Mouse (Mus musculus) right cerebral cortex, postnatal 4 days (tissue): ENCODE results near the gene Zfp663.

Experiments used
- DNase-seq: peaks from one replicate; pipeline ENCODE4 v3.0.0-alpha.2; 2022

Zfp663 gene

GRCm38 (mm10) chr2:165368496-165368895, at the start of gene Zfp663:
Gene Zfp663, minus strand, starts transcription at chr2:165368729.
- DNase-seq: peak; percentile 54

GRCm38 (mm10) chr2:165417291-165417690, 48.8 kb upstream of the Zfp663 start:
- DNase-seq: peak; percentile 76

- no peak for DNase-seq
These were observed 47.3 kb upstream of the Zfp663 start for GRCm38 (mm10) chr2:165415795-165416194.

DNA sequence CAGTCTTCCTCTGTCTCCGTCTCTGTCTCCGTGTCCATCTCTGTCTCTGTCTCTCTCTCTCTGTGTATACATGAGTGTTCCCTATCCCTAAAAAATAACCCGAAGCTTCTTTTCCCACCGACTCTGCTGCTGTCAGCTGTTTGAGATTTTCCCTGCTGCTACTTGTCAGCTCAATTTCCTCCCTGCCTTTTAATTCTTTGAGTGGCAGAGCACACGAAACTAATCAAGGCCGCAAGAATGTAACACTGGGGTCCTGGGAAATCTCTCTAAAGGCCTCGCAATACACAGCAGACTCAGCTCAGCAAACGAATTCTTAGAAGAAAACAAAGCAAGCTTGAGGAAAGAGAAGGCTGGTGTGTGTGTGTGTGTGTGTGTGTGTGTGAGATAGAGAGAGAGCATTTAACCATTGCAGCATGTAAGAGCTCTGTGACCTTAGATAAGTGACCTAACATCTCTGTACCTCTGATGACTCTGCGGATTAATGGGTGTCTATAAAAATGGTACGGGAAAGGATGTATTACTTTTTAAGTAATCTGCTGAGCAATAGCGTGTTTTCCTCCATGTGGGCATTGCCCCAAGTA, 46.7 kb upstream of the Zfp663 start:
- no peak for DNase-seq

DNA sequence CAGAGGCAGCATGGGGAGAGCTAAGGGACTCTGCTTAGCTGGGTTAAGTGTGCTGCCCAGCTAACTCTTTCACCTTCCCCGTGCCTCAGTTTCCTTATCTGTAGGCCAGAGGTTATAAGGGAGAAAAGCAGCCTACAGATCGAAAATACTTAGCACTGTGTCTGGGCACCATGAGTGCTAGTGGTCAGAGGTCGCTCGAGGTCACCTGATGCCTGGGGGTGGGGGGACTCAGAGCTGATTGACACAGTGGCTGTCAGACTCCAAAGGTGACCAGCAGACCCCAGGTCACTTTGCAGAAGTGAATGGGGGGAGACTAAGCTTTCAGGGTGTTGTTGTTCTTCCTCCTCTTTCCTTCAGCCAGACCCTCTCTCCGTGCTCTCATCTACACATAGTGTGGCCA, 45.8 kb upstream of the Zfp663 start:
- no peak for DNase-seq

GRCm38 (mm10) chr2:165413884-165414283, 45.4 kb upstream of the Zfp663 start:
- DNase-seq: no peak

DNA sequence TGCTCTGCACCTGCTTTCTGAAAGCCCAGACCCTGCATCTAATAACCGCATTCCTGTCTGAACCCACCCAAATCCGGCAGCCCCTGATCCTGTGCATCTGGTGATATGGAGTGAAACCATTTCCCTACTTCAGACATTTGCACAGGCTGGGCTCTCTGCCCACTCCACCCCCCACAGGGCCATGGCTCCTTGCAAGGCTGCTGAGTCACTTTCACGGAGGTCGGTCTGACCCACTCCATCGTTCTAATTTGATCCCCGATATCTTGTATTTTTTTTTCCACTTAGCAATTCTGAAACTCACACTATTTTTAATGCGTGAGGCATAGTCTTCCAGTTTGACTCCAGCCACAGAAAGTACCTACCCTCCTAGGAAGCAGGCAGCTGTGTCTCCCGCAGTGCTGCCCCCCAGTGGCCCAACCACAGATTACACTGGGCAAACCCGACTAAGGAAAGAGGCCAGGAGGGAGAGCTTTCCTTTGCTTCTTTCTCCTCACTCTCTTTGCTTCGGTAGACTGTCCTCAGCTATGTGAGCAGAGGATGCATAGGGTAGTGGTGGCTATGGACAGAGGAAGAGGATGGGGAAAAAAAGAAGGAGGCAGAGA, 39.3 kb upstream of the Zfp663 start:
- peak; percentile 62 for DNase-seq

DNA sequence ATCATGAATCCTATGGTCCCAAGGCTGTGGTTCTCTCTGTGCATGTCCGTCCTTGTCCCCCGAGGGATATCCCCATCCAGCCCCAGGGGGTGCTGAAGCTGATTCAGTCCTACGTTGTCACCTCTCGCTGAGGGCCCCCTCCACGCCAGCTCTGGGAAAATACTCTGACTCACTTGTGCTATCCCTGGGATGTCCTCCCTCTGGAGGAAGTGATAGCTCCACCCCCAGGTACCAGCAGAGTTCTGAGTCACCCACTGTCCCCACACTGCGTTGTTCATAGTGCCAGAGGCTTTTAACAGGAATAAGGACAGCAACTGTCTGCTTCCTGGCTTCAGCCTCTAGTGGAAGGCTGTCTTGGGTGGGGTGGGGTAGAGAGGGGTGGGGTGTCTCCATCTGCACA, 36.8 kb upstream of the Zfp663 start:
- DNase-seq: no peak

GRCm38 (mm10) chr2:165404951-165405350, 36.4 kb upstream of the Zfp663 start:
- no peak for DNase-seq

- DNase-seq: no peak
These were observed 29.7 kb upstream of the Zfp663 start for GRCm38 (mm10) chr2:165398164-165398785.

DNA sequence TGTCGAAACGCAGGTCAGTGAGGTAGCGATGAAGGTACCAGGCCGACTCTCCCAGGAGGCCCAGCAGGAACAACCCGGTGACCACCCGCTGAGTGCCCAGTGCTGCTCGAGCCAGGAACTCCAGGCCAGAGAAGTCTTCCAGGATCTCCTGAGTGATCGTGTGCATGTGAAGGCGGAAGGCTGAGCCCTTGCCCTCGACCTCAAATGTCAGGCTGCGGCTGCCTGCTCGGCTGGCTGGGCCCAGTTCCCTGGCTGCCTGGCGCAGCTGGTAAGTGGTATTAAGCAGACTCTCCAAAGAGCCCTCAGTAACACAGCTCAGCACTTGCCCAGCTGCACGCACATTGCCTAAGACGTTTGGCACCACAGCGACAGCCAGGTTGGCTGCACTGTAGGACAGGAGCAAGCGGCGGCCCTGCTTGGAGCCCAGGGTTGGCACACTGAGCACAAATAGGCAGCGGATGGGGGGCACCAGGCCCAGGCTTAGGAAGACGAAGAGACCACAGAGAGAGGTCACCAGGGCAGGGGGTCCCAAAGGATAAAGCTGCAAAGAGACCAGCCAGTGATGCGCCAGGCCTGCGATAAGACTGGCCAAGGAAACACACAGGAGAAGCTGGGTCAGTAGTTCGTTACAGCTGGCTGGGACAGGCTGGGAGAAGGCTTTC, 29.1 kb upstream of the Zfp663 start:
- DNase-seq: no peak

DNA sequence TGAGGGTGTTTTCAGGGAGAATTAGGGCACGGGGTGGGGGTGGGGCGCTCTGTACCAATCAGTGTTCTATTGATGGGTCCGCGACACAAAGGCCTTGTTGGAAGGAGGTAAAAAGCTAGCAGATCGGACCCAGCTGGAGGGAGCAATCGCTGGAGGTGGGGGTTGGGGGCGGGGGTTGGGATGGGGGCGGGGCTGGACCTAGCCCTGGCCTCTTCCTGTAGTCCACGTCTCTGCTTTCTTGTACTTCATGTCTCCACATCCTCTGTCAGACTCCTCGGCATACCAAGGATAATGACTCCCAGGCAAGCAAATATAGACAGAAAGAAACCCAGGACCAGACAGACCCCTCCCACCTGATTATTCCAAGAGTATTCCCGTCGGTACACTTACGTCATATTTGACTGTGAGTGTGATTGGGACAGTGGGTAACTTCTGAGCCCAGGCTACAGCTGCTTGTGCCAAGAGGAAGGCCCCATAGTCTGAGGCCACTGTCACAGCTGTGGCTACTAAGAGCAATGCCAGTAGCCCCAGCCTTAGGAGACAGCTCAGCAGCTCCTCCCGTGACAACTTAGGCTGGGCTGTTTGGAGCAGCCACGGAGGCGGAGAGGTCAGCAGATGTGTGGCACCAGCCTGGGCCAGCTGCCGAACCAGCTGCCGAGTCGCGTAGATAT, 28.4 kb upstream of the Zfp663 start:
- DNase-seq: no peak

- no peak for DNase-seq
These were observed 23.6 kb upstream of the Zfp663 start for GRCm38 (mm10) chr2:165392156-165392555.

- DNase-seq: peak; percentile 47
These were observed 23.0 kb upstream of the Zfp663 start for GRCm38 (mm10) chr2:165391561-165391960.

GRCm38 (mm10) chr2:165389299-165389952, 20.9 kb upstream of the Zfp663 start:
- no peak for DNase-seq

DNA sequence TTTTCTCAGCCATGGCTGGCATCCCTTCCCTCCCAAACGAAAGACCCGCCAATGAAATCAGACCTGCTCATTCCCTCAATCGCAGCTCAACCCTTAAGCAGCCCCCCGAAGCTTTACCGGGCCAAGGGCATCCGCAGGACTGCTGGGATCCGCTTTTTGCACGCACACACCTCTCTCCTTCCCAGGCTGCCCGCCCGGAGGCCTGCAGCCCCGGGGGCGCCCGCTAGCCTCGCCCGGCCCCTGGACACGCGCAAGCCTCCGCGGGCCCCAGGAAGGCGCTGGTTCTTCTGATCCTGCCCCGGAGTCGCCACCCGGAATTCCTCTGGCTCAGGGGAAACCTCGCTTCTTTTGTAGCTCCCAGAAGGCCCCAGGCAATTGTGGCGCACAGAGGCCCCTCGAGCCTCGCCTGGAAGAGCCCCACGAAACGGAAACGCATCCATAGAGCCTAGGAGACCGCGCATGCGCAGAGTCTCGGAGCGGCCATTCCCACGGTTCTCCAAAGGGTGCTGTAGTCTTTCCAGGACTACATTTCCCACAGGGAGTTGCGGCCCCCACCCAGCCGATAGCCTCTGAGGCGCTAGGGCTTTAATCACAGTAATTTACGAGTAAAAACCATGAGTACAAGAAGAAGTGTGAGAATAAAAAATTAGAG, 19.4 kb upstream of the Zfp663 start, which contains the start of gene Zfp334:
Zfp334 (minus strand) TSS at position 416 of the 652 bp plus-strand sequence.
- peak; percentile 99 for DNase-seq

DNA sequence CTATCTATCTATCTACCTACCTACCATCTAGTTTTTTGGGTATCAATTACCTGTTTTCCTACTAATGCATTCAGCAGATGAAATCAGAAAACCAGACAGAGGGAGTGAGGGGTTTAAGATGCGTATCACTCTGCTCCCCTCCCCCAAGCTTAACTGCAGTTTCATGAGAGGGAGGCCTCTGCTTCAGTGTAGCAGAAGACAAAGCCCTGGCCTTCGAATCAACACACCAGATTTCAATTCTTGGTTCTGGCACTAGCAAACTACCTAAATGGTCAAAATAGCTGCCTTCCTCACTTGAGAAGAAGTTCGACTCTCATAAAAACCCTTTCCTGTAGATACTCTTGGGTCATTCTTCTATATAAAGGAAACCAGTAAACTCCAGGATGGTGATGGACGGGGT, 18.8 kb upstream of the Zfp663 start:
- no peak for DNase-seq

- DNase-seq: no peak
These were observed 11.5 kb upstream of the Zfp663 start for GRCm38 (mm10) chr2:165380050-165380449.

DNA sequence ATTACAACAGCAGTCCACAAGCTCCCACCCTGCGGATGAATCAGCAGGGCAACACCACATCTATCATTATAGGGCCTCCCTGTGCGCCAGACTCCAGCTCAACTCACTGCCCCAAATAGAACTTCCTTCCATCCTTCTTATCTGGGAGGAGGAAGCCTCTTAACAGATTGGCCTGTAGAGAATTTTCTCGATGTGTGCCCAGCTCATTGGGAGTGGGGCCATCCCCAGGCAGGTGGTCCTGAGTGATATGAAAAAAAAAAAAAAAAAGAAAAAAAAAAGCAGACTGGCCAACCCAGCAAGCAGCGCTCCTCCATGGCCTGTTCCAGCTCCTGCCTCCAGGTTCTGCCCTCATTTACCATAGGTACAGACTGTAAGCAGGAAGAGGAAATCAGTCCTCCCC, 7.5 kb upstream of the Zfp663 start:
- DNase-seq: no peak

DNA sequence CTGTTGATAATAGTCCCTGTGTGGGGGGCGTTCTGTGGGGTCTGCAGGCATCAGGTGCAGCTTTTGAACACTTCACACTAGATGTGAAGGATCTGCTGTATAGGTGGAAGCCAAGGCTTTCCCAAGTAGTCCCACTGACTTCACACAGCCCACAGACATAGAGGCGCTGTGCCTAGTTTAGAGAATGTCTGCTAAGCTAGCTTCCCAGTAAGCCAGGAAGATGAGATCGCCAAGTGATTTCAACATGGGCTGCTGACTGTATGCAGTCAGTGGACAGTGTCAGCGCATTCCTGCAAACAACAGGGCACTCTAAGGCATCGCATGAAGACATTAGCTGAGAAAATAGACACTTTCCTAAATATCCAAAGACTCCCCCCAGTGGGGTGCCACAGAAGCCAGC, 6.9 kb upstream of the Zfp663 start:
- no peak for DNase-seq

DNA sequence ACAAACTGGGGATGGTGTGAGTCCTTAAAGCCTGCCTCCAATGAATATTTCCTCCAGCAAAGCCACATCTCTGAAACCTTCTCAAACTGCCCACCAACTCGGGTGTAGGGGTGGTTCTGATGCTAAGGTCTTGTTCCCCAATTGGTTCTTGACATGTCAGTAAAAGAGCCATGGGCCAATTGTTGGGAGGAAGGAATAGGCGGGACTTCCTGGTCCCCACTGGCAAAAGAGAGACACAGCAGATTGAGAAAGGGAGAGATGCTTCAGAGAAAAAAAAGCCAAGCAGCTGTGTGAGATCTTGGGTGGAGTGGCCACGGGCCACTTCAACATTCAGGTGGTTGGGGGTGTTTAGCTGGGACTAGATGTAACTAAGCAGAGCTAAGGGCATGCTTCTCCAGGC, 2.5 kb upstream of the Zfp663 start:
- DNase-seq: no peak

DNA sequence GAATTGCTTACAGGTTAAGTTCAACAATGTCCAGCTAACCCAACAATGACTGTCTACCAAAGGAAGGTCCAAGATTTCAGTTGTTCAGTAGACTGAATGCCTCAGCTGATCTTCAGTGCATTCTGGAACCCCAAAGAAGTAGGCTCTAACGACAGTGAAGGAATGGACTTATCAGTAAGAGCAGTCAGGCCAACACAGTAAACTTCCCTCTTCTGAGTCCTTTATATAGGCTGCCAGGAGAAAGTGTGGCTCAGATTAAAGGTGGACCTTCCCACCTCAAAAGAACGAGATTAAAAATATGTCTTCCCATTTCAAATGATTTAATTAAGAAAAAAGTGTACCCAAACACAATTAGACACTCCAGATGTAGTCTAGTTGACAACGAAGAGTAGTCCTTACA, 1.8 kb upstream of the Zfp663 start:
- DNase-seq: no peak
